Mouse (Mus musculus) heart, embryonic 14.5 days (tissue): ENCODE data around the gene Atp13a4. TPM values are rescaled to one million over a fixed set of nuclear protein-coding genes. Genes with fewer than 3 reads are reported as not detected.

Source experiments
- ATAC-seq: fragments of 200-750 bp; cut with Nextera tagmentation; 2 replicates; pipeline ENCODE4 v1.8.0; 2017; ENCODE audit warnings: low read depth, moderate TSS enrichment; ENCODE audit not compliant: insufficient number of reproducible peaks, insufficient read depth, low FRiP score
- H3K27ac ChIP-seq, 2 experiments: fragments of 200-500 bp in 1 of 2; fragments of 300-500 bp in 1 of 2; sonication (generic) in 1 of 2; replicated peaks in 1 of 2; 2 replicates each; pipeline ENCODE4 v1.5.1; 2012 to 2014; ENCODE audit warnings: low read depth in 2 of 2, low read length in 2 of 2, control low read depth in 1 of 2, mild to moderate bottlenecking in 1 of 2, mixed read lengths in 1 of 2; ENCODE audit not compliant: control insufficient read depth in 1 of 2, insufficient read depth in 1 of 2
- H3K27me3 ChIP-seq: fragments of 300-500 bp; sonication (generic); 2 replicates; pipeline ENCODE4 v1.6.1; 2014; ENCODE audit warnings: mild to moderate bottlenecking, low read length, control low read depth; ENCODE audit not compliant: control insufficient read depth, insufficient read depth
- H3K36me3 ChIP-seq: fragments of 300-500 bp; sonication (generic); 2 replicates; pipeline ENCODE4 v1.6.1; 2014; ENCODE audit warnings: mild to moderate bottlenecking, control low read depth, low read length, mixed read lengths; ENCODE audit not compliant: control insufficient read depth, insufficient read depth
- H3K4me1 ChIP-seq, 2 experiments: fragments of 200-500 bp in 1 of 2; fragments of 300-500 bp in 1 of 2; sonication (generic) in 1 of 2; 2 replicates each; pipeline ENCODE4 v1.6.1; 2012 to 2014; ENCODE audit warnings: low read length in 2 of 2, control low read depth in 1 of 2, mixed read lengths in 1 of 2; ENCODE audit not compliant: control insufficient read depth in 2 of 2, insufficient read depth in 2 of 2
- H3K4me2 ChIP-seq: fragments of 300-500 bp; sonication (generic); 2 replicates; pipeline ENCODE4 v1.6.1; 2014; ENCODE audit warnings: mild to moderate bottlenecking, low read length
- H3K4me3 ChIP-seq, 2 experiments: fragments of 200-500 bp in 1 of 2; fragments of 300-500 bp in 1 of 2; sonication (generic) in 1 of 2; 2 replicates each; pipeline ENCODE4 v1.5.1; 2012 to 2014; ENCODE audit warnings: low read length in 2 of 2, mild to moderate bottlenecking in 2 of 2, control low read depth in 1 of 2, low read depth in 1 of 2, moderate library complexity in 1 of 2; ENCODE audit not compliant: control insufficient read depth in 1 of 2, insufficient read depth in 1 of 2
- H3K9ac ChIP-seq: fragments of 300-500 bp; sonication (generic); 2 replicates; pipeline ENCODE4 v1.6.1; 2014; ENCODE audit warnings: mild to moderate bottlenecking, low read length
- H3K9me3 ChIP-seq: fragments of 300-500 bp; sonication (generic); 2 replicates; pipeline ENCODE4 v1.6.1; 2016; ENCODE audit warnings: low read length, control low read depth; ENCODE audit not compliant: control insufficient read depth
- WGBS: fragments of 180-500 bp; shearing (Covaris S2); extraction: QIAGEN DNeasy Blood & Tissue Kit; methylation state at CpG from one replicate; pipeline ENCODE4 v1.1.7; 2014; 5-methylcytosine and 5-hydroxymethylcytosine counted together
- polyA plus RNA-seq: library from polyadenylated mRNA; unstranded; fragments of >200 nt; fragmentation: Nextera tagmentation; extraction: Ambion mirVana; gene quantifications from 2 replicates; pipeline ENCODE4 v1.2.1, GENCODE M21; 2014

Gene Atp13a4
- not detected in 2 replicates for polyA plus RNA-seq

DNA sequence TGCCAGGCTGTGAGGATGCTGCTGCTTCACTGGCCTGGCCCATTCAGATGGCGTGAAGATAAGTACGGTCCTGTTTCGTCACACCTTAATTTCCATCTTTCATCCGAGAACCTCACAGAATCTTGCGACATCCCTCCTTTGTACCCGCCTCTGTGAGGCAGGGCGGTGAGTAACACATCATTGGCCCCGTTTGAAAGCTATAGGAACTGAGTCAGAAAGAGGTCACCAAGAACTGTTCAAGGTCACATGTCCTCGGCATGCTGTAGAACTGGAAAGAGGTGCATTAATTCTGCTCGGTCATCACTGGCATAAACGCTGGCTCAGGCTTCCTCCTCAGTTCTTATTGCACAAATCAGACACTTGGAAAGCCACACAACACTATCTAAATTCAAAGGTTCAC is at the start of gene Atp13a4:
Gene Atp13a4, minus strand, starts transcription at position 36 of the 400 bp plus-strand sequence.
- Histone ChIP-seq H3K27ac (no peak within 1 kb of the TSS), H3K9ac (no peak within 1 kb of the TSS), H3K36me3 (no peaks in the 10 kb centered on the region), H3K4me3 (no peak within 1 kb of the TSS), H3K4me1 (0 out of 4 replicates have a peak, but pooled peaks cover 0 to 2% of the 10 kb centered on the region in 2 experiments), H3K27me3 (no peaks in the 10 kb centered on the region), H3K4me2 (no peak within 1 kb of the TSS), H3K9me3 (no peaks in the 10 kb centered on the region)
- 76% methylated on average over 11 of the region's 11 CpGs for WGBS
- no peak for ATAC-seq

DNA sequence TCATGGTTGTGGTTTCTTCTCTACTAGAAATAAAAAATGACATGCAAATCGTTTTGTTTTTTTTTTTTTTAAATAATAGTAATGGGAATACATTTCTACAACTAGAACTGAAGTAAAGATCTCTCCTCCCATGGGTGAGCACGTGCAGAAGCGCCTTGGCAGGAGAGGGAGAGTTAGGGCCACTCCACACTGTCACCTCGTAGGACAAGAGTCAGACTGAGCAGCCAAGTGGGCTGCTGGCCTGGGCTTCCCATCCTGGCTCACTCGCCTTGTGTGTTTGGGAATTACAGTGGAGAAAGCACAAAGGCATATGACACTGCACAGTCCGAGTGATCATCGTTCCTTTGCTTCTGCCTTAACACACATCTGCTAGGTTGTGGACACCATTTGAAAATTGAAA is 47.5 kb upstream of the Atp13a4 start:
- ATAC-seq: no peak
- Histone ChIP-seq H3K9ac (no peak overlapping the region), H3K36me3 (peaks cover 80% of the 10 kb centered on the region), H3K4me3 (no peak overlapping the region), H3K9me3 (no peaks in the 10 kb centered on the region), H3K4me2 (no peak overlapping the region), H3K27ac (no peak overlapping the region), H3K4me1 (no peaks in the 10 kb centered on the region), H3K27me3 (no peaks in the 10 kb centered on the region)
- 77% methylated on average over 7 of the region's 7 CpGs for WGBS

DNA sequence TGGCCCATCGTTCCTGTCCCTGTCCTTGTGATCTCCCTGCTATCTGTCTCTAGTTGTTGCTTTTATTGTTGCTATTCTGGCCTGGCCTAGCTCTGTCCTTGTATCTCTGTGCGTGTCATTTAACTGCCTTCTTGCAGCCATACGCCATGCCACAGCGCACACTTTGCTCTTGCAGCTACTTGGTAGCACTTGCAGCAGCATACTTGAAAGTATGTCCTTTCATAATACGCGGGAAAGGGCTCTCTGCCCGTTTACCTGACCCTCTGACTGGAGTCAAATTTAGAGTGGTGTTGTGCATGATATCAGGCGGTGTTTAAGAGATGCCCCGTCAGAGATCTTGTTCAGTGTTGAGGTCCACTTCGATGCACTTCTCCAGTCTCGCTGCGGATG is 35.1 kb upstream of the Atp13a4 start:
- Histone ChIP-seq H3K4me2 (peak overlapping the region; percentile 94), H3K9ac (peak overlapping the region; percentile 96), H3K27ac (peak overlapping the region in 1 of 2 experiments; percentile 69; a peak in 2 of 4 replicates), H3K4me1 (peaks cover 2 to 8% of the 10 kb centered on the region in 2 experiments), H3K4me3 (peak overlapping the region; percentile 91 to 94), H3K9me3 (no peaks in the 10 kb centered on the region), H3K27me3 (no peaks in the 10 kb centered on the region), H3K36me3 (0 out of 2 replicates have a peak, but pooled peaks cover under 1% of the 10 kb centered on the region)
- WGBS: 7% methylated on average over 12 of the region's 12 CpGs
- ATAC-seq: 0 out of 2 replicates have a peak, but pooled peaks have one; percentile 4

DNA sequence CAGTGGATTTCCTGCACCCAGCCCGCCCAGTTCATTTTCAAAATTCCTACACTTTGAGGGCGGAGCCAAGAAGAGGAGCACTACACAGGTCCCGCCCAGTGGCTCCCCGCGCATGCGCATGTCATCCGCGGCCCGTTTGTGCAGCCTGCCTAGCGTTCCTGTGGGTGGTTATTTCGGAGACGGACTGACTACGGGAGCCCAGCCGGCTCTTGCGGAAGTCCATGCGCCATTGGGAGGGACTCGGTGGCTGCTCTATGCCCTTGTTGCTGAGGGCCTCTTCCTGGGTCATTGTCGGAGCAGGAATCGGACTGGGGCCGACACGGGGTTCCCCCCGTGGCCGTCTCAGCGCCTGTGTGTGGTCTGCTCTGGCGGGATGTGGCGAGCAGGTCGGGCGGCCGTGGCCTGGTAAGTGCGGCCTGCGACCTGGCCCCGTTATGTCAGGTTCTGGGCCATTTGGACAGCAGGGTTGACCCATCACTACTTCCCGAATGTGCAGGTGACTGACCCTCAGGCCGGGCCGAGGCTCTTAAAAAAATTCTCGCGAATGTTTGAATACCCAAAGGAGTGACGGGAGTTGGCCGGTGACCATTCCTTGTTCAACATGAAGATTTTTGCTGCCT is 34.6 kb upstream of the Atp13a4 start, which contains the start of gene Opa1:
Gene Opa1, plus strand, starts transcription at position 168 of the 620 bp plus-strand sequence.
- Histone ChIP-seq H3K9me3 (no peaks in the 10 kb centered on the region), H3K9ac (peak within 1 kb of the TSS; percentile 96), H3K4me3 (peak within 1 kb of the TSS; percentile 91 to 94), H3K27ac (peak within 1 kb of the TSS in 1 of 2 experiments; percentile 69; a peak in 3 of 4 replicates), H3K36me3 (no peaks in the 10 kb centered on the region), H3K27me3 (no peaks in the 10 kb centered on the region), H3K4me2 (peak within 1 kb of the TSS; percentile 94), H3K4me1 (peaks cover 2 to 8% of the 10 kb centered on the region in 2 experiments)
- ATAC-seq: peak; percentile 98
- under 1% methylated on average over 39 of the region's 39 CpGs for WGBS

DNA sequence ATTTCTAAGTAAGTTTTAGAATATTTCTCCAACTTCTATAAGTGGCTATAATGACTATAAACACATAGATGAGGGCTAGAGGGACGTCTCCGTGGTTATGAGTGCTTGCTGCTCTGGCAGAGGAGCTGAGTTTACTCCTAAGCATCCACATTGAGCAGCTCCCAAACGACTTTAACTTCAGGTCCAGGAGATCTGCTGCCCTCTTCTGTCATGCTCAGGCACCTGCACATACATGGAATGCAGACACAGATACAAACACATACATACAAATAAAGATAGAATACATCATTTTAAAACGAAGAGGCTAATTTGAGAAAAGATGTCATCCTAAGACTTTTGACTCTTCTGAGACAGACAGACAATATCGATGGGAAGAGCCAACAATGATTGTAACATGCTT is 31.0 kb upstream of the Atp13a4 start:
- H3K27ac ChIP-seq: no peak overlapping the region
- no peaks in the 10 kb centered on the region for H3K9me3 ChIP-seq
- H3K9ac ChIP-seq: no peak overlapping the region
- no peak overlapping the region for H3K4me3 ChIP-seq
- WGBS: 9% methylated on average over 5 of the region's 5 CpGs
- H3K4me1 ChIP-seq: peaks cover 2 to 7% of the 10 kb centered on the region in 2 experiments
- ATAC-seq: no peak
- H3K36me3 ChIP-seq: no peaks in the 10 kb centered on the region
- no peaks in the 10 kb centered on the region for H3K27me3 ChIP-seq
- H3K4me2 ChIP-seq: no peak overlapping the region

DNA sequence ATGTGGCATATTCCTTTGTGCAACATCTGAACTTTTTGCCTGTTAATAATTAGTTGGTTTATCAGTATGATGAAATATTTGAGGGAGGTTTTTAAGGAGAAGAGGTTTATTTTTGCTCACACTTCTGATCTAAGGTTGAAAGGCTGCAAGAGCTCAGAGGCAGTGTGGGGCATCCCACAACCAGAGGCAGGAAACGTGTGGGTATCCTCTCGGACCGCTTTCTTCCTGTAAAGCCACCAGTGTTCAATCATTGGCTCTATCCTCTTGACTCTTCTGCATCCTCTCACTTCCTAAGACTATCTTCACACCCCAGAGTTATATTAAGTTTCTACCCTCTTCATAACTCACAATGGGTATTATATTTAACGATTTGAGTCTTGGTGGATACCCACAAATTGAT is 29.3 kb upstream of the Atp13a4 start:
- WGBS: 64% methylated on average over 4 of the region's 4 CpGs
- Histone ChIP-seq H3K4me2 (no peak overlapping the region), H3K27me3 (no peaks in the 10 kb centered on the region)

DNA sequence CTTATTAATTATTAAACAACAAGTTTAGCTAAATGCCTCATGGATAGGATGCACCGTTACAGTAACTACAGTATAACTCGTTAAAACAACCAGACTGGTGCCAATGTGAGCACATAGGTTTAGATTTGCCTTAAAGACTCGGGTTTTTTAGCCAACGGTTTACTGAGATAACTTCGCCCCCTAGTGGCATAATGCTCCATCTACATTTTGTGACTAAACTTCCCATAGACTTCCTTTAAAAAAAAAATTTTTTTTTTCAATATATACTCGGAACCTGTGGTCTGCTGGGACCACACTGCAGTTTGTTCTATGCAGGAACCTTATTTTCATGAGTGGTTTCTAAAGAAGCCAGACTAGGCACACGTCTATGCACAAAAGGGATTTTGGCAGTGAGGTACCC is 16.2 kb upstream of the Atp13a4 start:
- no peak for ATAC-seq
- Histone ChIP-seq H3K4me3 (peak overlapping the region in 1 of 2 experiments; percentile 10; a peak in 1 of 4 replicates), H3K4me2 (peak overlapping the region; percentile 55), H3K4me1 (no peaks in the 10 kb centered on the region; a peak in 1 of 4 replicates), H3K9me3 (no peaks in the 10 kb centered on the region), H3K9ac (no peak overlapping the region), H3K27ac (no peak overlapping the region), H3K36me3 (no peaks in the 10 kb centered on the region), H3K27me3 (no peaks in the 10 kb centered on the region)
- WGBS: 8% methylated on average over 7 of the region's 7 CpGs

More for the DNA sequence above, 29.3 kb upstream of the Atp13a4 start:
- Histone ChIP-seq H3K9ac (no peak overlapping the region), H3K4me3 (no peak overlapping the region), H3K4me1 (no peaks in the 10 kb centered on the region), H3K27ac (no peak overlapping the region), H3K9me3 (no peaks in the 10 kb centered on the region), H3K36me3 (no peaks in the 10 kb centered on the region)
- ATAC-seq: no peak
